Mouse (Mus musculus): ENCODE results near the gene Maml1. TPM values are rescaled to one million over a fixed set of nuclear protein-coding genes. Genes with fewer than 3 reads are reported as not detected.

Gene Maml1
- polyA plus RNA-seq, 2 experiments from 2014 or later = 3.9 to 6.4 TPM

GRCm38 (mm10) chr11:50219833-50220232 is 72.3 kb downstream of the Maml1 start:
- ATAC-seq = no peak

DNA sequence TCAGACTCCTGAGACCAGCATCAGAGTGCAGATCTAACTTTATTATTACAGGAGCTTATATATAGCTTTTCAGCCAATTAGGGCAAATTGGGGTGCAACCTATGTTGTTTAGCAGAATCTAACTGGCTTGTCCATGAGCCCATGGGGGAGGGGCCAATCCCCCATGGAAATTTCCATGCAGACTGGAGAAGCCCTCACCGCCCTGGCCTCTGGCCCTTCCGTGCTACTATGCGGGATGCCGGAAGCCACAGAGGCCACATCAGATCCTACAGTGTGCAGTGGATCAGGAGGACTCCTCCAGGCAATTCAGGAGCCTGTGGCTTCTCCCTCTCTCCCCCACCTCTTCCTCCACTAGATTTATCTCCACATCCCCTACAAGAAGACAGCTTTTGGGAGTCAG is 74.3 kb downstream of the Maml1 start:
- no peak for ATAC-seq

- ATAC-seq = no peak
Measured at GRCm38 (mm10) chr11:50216724-50217366, 75.3 kb downstream of the Maml1 start.

DNA sequence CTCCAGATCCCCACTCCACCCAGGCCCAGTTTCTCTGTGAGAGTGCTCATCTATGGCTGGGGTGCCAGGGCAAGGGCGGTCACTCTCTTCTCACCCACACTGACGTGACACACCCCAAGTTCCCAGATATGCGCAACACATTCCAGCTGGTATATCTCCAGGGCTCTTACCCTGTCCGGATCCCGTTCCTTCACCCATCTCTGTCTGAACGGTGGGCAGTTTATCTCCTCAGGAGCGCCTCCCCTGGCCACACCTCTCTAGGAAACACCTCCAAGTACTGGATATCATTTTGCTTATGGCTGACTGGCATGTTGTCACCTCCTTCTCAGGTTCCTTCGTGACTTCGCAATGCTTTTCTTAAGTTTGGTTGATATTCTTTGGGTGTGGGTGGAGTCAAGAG is 76.5 kb downstream of the Maml1 start:
- no peak for ATAC-seq

- ATAC-seq = no peak
Measured at GRCm38 (mm10) chr11:50214631-50215030, 77.5 kb downstream of the Maml1 start.

DNA sequence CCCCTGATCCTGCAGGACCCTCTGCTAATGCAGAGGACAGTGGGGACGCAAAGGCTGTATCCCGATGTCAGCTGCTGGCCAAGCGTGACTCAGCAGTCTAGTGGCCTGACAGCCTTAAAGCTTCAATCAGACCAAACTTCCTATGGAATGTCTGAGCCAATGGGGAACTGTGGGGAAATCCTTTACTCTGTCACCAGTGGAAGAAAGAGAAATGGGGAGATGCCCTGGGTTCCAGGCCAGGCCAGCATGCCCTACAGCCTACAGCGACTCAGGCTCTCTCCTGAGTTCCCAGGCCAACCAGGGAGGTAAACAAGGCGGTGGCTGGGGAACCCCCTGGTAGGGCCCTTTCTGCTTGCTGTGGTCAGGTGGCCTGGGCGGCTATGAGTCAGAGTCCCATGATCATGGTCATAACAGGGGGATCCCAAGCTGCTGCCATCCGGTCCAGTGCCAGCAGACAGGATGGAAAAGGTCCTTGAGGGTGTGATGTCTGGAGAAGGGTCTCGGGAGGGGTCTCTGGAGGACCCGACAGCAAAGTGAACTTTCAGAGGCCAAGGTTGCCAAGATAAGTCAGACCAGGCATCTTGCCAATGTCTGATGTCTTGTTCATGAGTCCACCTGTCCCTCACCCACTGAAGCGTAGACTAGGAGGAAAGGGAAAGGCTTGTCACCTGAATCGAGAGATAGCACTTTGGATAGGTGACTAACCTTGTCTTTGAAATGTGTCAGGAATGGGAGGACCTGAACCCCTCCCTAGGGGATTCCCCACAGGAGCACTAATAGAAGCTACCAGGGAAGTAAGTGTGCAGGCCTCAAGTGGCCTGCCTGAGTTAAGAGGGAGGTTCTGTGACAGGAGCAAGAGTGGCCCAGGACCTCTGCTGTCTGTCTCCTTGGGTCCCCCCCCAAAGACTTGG is 79.0 kb downstream of the Maml1 start:
- peak; percentile 4 for ATAC-seq

GRCm38 (mm10) chr11:50212060-50212739 is 79.9 kb downstream of the Maml1 start:
- ATAC-seq = no peak

- no peak for ATAC-seq
Measured at GRCm38 (mm10) chr11:50211322-50212059, 80.6 kb downstream of the Maml1 start.

- peak; percentile 61 for ATAC-seq
Measured at GRCm38 (mm10) chr11:50210505-50211151, 81.5 kb downstream of the Maml1 start, which contains the start of the genes Sqstm1 and Mgat4b. Gene Sqstm1 (minus strand): TSS chr11:50210827. Gene Mgat4b (plus strand): TSS chr11:50210890.

DNA sequence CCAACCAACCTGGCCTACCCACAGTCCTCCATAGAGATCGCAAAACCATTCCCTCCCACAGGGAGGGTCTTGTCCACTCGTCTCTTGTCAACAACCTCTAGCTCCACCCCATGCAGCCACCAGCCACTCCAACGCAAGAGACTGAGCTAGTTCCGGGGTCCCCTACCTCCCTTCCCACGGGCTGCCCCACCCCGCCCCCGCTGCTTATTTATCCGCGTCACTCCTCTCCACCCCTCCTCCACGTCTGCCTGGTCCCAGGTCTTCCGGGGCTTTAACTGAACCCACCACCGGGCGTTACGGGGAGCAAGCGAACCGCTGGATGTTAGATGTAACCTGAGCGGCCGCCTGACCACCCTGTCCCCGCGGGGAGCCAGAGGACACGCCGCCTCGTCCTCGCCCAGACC is 82.0 kb downstream of the Maml1 start:
- ATAC-seq = peak; percentile 82

GRCm38 (mm10) chr11:50208039-50208438 is 84.1 kb downstream of the Maml1 start:
- no peak for ATAC-seq

DNA sequence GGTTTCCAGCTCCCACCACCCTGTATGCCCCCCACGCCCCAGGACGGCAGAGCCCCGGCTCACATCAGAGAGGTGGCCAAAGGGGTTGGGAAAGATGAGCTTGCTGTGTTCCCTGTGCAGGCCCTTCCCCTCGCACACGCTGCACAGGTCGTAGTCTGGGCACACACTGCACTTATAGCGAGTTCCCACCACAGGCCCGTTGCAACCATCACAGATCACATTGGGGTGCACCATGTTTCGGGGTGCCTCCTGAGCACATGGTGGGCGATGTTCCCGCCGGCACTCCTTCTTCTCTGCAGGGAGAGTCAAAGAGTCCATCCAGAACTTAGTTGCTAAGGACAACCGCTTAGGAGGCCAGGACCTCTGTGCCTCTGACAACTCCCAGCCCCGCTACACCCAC is 84.8 kb downstream of the Maml1 start:
- no peak for ATAC-seq

DNA sequence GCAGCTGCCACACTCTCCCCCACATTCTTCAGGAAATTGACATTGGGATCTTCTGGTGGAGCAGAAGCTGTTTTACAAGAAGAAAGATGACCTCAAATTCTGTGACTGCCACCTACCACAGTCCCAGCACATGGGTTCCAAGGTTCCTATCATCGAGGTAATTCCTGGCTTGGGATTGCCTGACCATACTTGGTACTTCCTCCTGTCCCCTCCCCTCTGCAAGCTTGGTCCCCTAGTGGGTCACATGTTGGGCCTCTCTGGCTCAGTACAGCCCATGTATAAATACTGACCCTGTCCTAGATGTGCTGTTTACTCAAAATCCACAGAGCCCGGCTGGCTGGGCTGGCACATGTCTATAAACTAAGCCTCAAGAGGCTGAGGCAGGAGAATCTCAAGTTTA is 86.1 kb downstream of the Maml1 start:
- ATAC-seq = no peak

Other genes starting within 250 kb of the Maml1 start
- 10 to 100 TPM; 23.4 to 30.0 TPM for gene Tbc1d9b, start 160.9 kb downstream of the Maml1 start, polyA plus RNA-seq (2017; shearing (Covaris generic))
- gene Mrnip, start 117.9 kb downstream of the Maml1 start, polyA plus RNA-seq (2017; shearing (Covaris generic)) = 10 to 100 TPM in 1 of 2 experiments, 1 to 10 TPM in 1; 7.9 to 11.7 TPM
- 10 to 100 TPM; 74.8 to 88.4 TPM for gene Sqstm1, start 81.5 kb downstream of the Maml1 start, polyA plus RNA-seq (2017; shearing (Covaris generic))
- 1 to 10 TPM; 1.1 to 1.7 TPM for gene Mgat4b, start 81.4 kb downstream of the Maml1 start, polyA plus RNA-seq (2017; shearing (Covaris generic))
- not detected for gene Ltc4s, start 53.7 kb downstream of the Maml1 start, polyA plus RNA-seq (2017; shearing (Covaris generic))
- gene Canx, start 33.4 kb upstream of the Maml1 start, polyA plus RNA-seq (2017; shearing (Covaris generic)) = 100 to 1,000 TPM; 182 to 206 TPM
- not detected for gene Cby3, start 62.2 kb upstream of the Maml1 start, polyA plus RNA-seq (2017; shearing (Covaris generic))
- gene Hnrnph1, start 84.7 kb upstream of the Maml1 start, polyA plus RNA-seq (2017; shearing (Covaris generic)) = 100 to 1,000 TPM; 195 to 207 TPM
- 10 to 100 TPM; 11.9 to 15.4 TPM for gene Rufy1, start 138.8 kb upstream of the Maml1 start, polyA plus RNA-seq (2017; shearing (Covaris generic))